Mouse (Mus musculus) ovary, adult 10 weeks (tissue): ENCODE measurements around the gene Pdcd6ip. TPM values are rescaled to one million over a fixed set of nuclear protein-coding genes. Genes with fewer than 3 reads are reported as not detected.

Experiments
- polyA plus RNA-seq: library from polyadenylated mRNA; stranded (reverse); fragments of 350-450 nt; fragmentation: Illumina TruSeq; extraction: RNeasy Lipid Tissue Mini Kit (QIAGEN cat#74804); gene quantifications from one replicate; pipeline ENCODE4 v1.2.3, GENCODE M21; 2014

Gene Pdcd6ip
- polyA plus RNA-seq: 182 TPM

DNA sequence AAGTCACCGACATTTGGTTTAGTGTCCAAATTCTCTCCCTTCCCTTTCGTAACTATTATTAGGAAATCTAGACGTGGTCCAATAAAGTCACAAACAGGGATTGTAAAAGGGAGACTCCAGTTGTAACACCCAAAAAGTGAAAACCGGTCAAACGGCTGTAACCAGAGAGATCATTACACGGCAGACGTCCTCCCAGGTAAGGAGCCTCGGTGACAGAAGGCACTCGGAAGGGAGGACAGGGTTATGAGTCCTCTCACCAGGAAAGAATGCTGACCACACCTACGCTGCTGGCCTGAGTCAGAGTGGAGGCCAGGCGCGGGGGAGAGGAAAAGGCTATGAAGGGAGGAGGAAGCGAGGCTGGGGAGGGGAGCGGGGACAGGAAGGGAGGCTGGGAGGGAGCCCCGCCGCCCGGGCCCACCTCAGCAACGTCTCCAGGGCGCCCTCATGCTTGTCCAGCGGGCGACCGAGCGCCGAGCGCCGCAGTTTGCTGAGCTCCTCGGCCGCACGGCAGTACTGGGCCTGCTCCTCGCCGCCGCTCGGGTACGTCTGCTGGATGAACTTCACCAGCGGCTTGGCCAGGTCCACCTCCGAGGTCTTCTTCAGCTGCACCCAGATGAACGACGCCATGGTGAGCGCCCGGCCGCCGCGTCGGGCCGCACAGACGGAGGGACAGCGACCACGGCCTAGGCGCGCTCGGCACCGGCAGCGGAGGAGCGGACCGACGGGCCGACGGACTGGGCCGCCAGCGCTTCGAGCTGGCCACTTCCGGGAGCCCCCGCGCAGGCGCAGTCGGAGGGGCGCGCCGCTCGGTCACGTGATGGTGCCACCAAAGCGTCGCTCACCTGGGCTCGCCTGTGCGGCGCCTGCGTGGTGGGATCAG, at the start of gene Pdcd6ip:
Pdcd6ip (minus strand) TSS at position 779 of the 880 bp plus-strand sequence.

DNA sequence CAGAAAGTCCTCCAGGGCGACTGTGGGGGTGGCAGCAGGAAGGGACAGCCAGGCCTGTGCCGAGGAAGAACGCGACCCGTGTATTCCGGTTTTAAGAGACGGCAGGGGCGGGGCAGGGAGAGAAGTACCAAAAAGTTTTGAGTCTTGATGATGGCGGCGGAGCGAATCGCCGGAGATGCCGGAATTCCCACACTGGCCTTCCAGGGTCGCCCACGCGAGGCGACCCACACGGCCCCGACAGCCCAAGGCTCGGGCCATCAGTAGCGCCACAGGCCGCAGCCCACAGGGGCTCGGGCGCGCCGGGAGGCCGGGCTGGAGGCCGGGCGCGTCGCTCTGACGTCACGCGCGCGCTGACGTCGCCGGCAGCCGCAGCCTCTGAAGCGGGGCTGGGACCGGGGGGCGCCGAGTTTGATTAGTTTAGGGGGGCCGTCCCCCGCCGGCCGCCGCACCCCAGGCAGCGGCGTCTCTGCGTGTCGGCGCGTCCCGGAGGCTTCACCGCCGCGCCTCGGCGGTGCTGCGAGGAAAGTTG, 33.1 kb upstream of the Pdcd6ip start, which contains the start of gene Clasp2:
Clasp2 (plus strand) TSS at position 366 of the 529 bp plus-strand sequence.

Other genes starting within 250 kb of the Pdcd6ip start
- gene Clasp2, start 33.2 kb upstream of the Pdcd6ip start, polyA plus RNA-seq: 110 TPM
- 60.5 TPM for gene Ubp1, start 222.7 kb upstream of the Pdcd6ip start, polyA plus RNA-seq